Mouse (Mus musculus) adrenal gland, postnatal 25 days (tissue): ENCODE measurements around the gene Ube2t. TPM values are rescaled to one million over a fixed set of nuclear protein-coding genes. Genes with fewer than 3 reads are reported as not detected.

Experiments used
- total RNA-seq: library from RNA; stranded (reverse); gene quantifications from 2 replicates; pipeline ENCODE4 v1.2.3, GENCODE M21; 2021

Ube2t gene
- total RNA-seq, 1 experiment from 2014 or later, result 3.9 TPM

Other genes with a start within 250 kb of the Ube2t start
- gene Ppp1r12b, start 6.6 kb upstream of the Ube2t start, total RNA-seq, result 13.8 and 15.2 TPM in 2 replicates
- 2.2 and 2.4 TPM in 2 replicates for gene Lgr6, start 142.7 kb downstream of the Ube2t start, total RNA-seq
- 1.4 and 1.5 TPM in 2 replicates for gene Ptpn7, start 170.1 kb downstream of the Ube2t start, total RNA-seq
- 47.8 and 59.0 TPM in 2 replicates for gene Arl8a, start 184.3 kb downstream of the Ube2t start, total RNA-seq
- 0.52 and 0.67 TPM in 2 replicates for gene Gpr37l1, start 205.1 kb downstream of the Ube2t start, total RNA-seq